Mouse (Mus musculus): ENCODE measurements around the gene Sptan1. TPM values are rescaled to one million over a fixed set of nuclear protein-coding genes. Genes with fewer than 3 reads are reported as not detected.

Sptan1 gene
- total RNA-seq, 1 experiment = 340 TPM

DNA sequence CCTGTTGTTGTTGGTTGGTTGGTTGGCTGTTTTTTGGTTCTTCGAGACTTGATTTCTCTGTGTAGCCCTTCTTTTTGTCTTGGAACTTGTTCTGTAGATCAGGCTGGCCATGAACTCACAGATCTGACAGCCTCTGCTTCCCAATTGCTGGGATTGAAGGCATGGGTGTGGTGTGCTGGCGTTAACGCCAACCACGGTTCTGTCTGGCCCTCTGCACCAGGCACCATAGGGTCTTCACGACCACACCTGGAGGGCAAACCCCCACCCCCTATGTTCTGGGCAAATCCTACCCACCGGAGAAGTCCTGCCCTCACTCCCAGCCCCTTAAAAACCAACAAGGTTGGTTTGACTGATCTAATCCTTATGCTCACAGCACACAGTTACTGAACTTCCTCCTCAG, 111.6 kb downstream of the Sptan1 start:
- in situ Hi-C loops (cut with MboI; ENCODE audit: low sequenced_read_pairs in 2 of 2, unreplicated experiment in 2 of 2) = no loop called here
- Histone ChIP-seq H3K4me1 (ENCODE audit: control insufficient read depth in 2 of 2, insufficient read depth in 2 of 2, low read length in 2 of 2, poor library complexity in 1 of 2) (peaks cover 0 to 10% of the 10 kb centered on the region in 2 experiments; a peak in 2 of 4 replicates), H3K4me3 (ENCODE audit: insufficient read depth in 1 of 2, low read depth in 1 of 2, low read length in 2 of 2, poor library complexity in 1 of 2, severe bottlenecking in 1 of 2) (no peak overlapping the region), H3K36me3 (ENCODE audit: control insufficient read depth, insufficient read depth, low read length, poor library complexity, severe bottlenecking) (peaks cover 6% of the 10 kb centered on the region), H3K9me3 (ENCODE audit: control insufficient read depth, insufficient read depth, low read depth, low read length) (no peaks in the 10 kb centered on the region), H3K27ac (ENCODE audit: insufficient read depth, low read depth, low read length, poor library complexity, severe bottlenecking) (peak overlapping the region; percentile 43; the same call in 1 of the 2 replicates), H3K9ac (ENCODE audit: insufficient read depth, low read depth, low read length, poor library complexity, severe bottlenecking) (no peak overlapping the region)
- TF ChIP-seq ZNF384 (IDR thresholded peaks at IDR 0.05; ENCODE audit: low read depth, low read length) = no peak; the same call in 1 of the 2 replicates
- TF ChIP-seq ZC3H11A (IDR thresholded peaks at IDR 0.05; ENCODE audit: borderline replicate concordance, low read depth, low read length) = no peak
- no peak for TF ChIP-seq MAFK (IDR thresholded peaks at IDR 0.05; ENCODE audit: insufficient read depth, low read depth, low read length)
- no peak for TF ChIP-seq CHD2 (IDR thresholded peaks at IDR 0.05; ENCODE audit: low read depth, low read length)
- no peak for TF ChIP-seq HCFC1 (IDR thresholded peaks at IDR 0.05; ENCODE audit: borderline replicate concordance, insufficient read depth, low read length)
- no peak for DNase-seq (ENCODE audit: low read depth, low spot score)

- peak within 1 kb of the TSS; percentile 81 for H3K9ac ChIP-seq (ENCODE audit: insufficient read depth, low read depth, low read length, poor library complexity, severe bottlenecking)
- TF ChIP-seq HCFC1 (IDR thresholded peaks at IDR 0.05; ENCODE audit: borderline replicate concordance, insufficient read depth, low read length) (peak; percentile 69; the same call in 1 of the 2 replicates), ZNF384 (IDR thresholded peaks at IDR 0.05; ENCODE audit: low read depth, low read length) (peak; percentile 74), ZC3H11A (IDR thresholded peaks at IDR 0.05; ENCODE audit: borderline replicate concordance, low read depth, low read length) (no peak)
- H3K27ac ChIP-seq (ENCODE audit: insufficient read depth, low read depth, low read length, poor library complexity, severe bottlenecking) = peak within 1 kb of the TSS; percentile 72
- peak within 1 kb of the TSS; percentile 70 to 78 for H3K4me3 ChIP-seq (ENCODE audit: insufficient read depth in 1 of 2, low read depth in 1 of 2, low read length in 2 of 2, poor library complexity in 1 of 2, severe bottlenecking in 1 of 2)
- no peaks in the 10 kb centered on the region for H3K9me3 ChIP-seq (ENCODE audit: control insufficient read depth, insufficient read depth, low read depth, low read length)
- no peak for DNase-seq (ENCODE audit: low read depth, low spot score)
- peaks cover 2% of the 10 kb centered on the region; the same call in 1 of the 2 replicates for H3K36me3 ChIP-seq (ENCODE audit: control insufficient read depth, insufficient read depth, low read length, poor library complexity, severe bottlenecking)
- H3K4me1 ChIP-seq (ENCODE audit: control insufficient read depth in 2 of 2, insufficient read depth in 2 of 2, low read length in 2 of 2, poor library complexity in 1 of 2) = peaks cover 0 to 10% of the 10 kb centered on the region in 2 experiments; a peak in 2 of 4 replicates
- in situ Hi-C loops (cut with MboI; ENCODE audit: low sequenced_read_pairs in 2 of 2, unreplicated experiment in 2 of 2) = no loop called here
Observed at GRCm38 (mm10) chr2:30077502-30078348, 112.4 kb downstream of the Sptan1 start, which contains the start of gene Pkn3. Pkn3 (plus strand) TSS chr2:30077684.

DNA sequence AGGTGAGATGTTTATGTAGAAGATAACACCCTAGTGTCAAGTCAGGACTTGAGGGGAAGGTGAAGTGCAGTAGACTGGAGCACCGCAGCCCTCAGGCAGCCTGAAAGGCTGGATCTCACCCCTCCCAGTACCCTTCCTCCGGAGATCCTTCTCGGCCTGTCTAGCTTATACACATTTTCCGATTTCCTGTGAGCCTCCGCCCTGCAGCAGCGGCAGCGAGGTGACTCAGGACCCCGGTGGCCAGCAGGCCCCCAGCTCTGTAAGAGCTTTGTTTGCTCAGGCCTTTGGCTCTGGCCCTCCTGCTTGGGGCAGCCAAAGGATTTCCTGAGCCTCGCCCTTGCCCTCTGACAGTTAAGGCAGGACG, 113.0 kb downstream of the Sptan1 start:
- Histone ChIP-seq H3K9me3 (ENCODE audit: control insufficient read depth, insufficient read depth, low read depth, low read length) (no peaks in the 10 kb centered on the region), H3K9ac (ENCODE audit: insufficient read depth, low read depth, low read length, poor library complexity, severe bottlenecking) (peak overlapping the region; percentile 32), H3K27ac (ENCODE audit: insufficient read depth, low read depth, low read length, poor library complexity, severe bottlenecking) (no peak overlapping the region; the same call in 1 of the 2 replicates), H3K36me3 (ENCODE audit: control insufficient read depth, insufficient read depth, low read length, poor library complexity, severe bottlenecking) (peaks cover 2% of the 10 kb centered on the region; the same call in 1 of the 2 replicates), H3K4me1 (ENCODE audit: control insufficient read depth in 2 of 2, insufficient read depth in 2 of 2, low read length in 2 of 2, poor library complexity in 1 of 2) (peaks cover 0 to 10% of the 10 kb centered on the region in 2 experiments; a peak in 2 of 4 replicates), H3K4me3 (ENCODE audit: insufficient read depth in 1 of 2, low read depth in 1 of 2, low read length in 2 of 2, poor library complexity in 1 of 2, severe bottlenecking in 1 of 2) (peak overlapping the region; percentile 70 to 78)
- TF ChIP-seq ZNF384 (IDR thresholded peaks at IDR 0.05; ENCODE audit: low read depth, low read length) (no peak), CHD2 (IDR thresholded peaks at IDR 0.05; ENCODE audit: low read depth, low read length) (no peak), ZC3H11A (IDR thresholded peaks at IDR 0.05; ENCODE audit: borderline replicate concordance, low read depth, low read length) (no peak)
- DNase-seq (ENCODE audit: low read depth, low spot score) = no peak
- in situ Hi-C loops (cut with MboI; ENCODE audit: low sequenced_read_pairs in 2 of 2, unreplicated experiment in 2 of 2) = no loop called here

- DNase-seq (ENCODE audit: low read depth, low spot score) = no peak
- H3K36me3 ChIP-seq (ENCODE audit: control insufficient read depth, insufficient read depth, low read length, poor library complexity, severe bottlenecking) = peaks cover 2% of the 10 kb centered on the region; the same call in 1 of the 2 replicates
- no peaks in the 10 kb centered on the region for H3K9me3 ChIP-seq (ENCODE audit: control insufficient read depth, insufficient read depth, low read depth, low read length)
- no peak for TF ChIP-seq HCFC1 (IDR thresholded peaks at IDR 0.05; ENCODE audit: borderline replicate concordance, insufficient read depth, low read length)
- no peak for TF ChIP-seq MAFK (IDR thresholded peaks at IDR 0.05; ENCODE audit: insufficient read depth, low read depth, low read length)
- TF ChIP-seq CHD2 (IDR thresholded peaks at IDR 0.05; ENCODE audit: low read depth, low read length) = no peak
- TF ChIP-seq ZNF384 (IDR thresholded peaks at IDR 0.05; ENCODE audit: low read depth, low read length) = no peak
- no peak for TF ChIP-seq ZC3H11A (IDR thresholded peaks at IDR 0.05; ENCODE audit: borderline replicate concordance, low read depth, low read length)
- peaks cover 0 to 10% of the 10 kb centered on the region in 2 experiments; a peak in 2 of 4 replicates for H3K4me1 ChIP-seq (ENCODE audit: control insufficient read depth in 2 of 2, insufficient read depth in 2 of 2, low read length in 2 of 2, poor library complexity in 1 of 2)
- peak overlapping the region; percentile 70 to 78; a peak in 2 of 4 replicates for H3K4me3 ChIP-seq (ENCODE audit: insufficient read depth in 1 of 2, low read depth in 1 of 2, low read length in 2 of 2, poor library complexity in 1 of 2, severe bottlenecking in 1 of 2)
- H3K27ac ChIP-seq (ENCODE audit: insufficient read depth, low read depth, low read length, poor library complexity, severe bottlenecking) = no peak overlapping the region
- H3K9ac ChIP-seq (ENCODE audit: insufficient read depth, low read depth, low read length, poor library complexity, severe bottlenecking) = peak overlapping the region; percentile 32
- in situ Hi-C loops (cut with MboI; ENCODE audit: low sequenced_read_pairs in 2 of 2, unreplicated experiment in 2 of 2) = no loop called here
Observed at GRCm38 (mm10) chr2:30078760-30079159, 113.4 kb downstream of the Sptan1 start.
